Mouse (Mus musculus): Measurements from ENCODE around the gene B4galt1.

- no peak for TF ChIP-seq CTCF (IDR thresholded peaks at IDR 0.05; ENCODE audit: low read depth)
- TF ChIP-seq EP300 (IDR thresholded peaks at IDR 0.05; ENCODE audit: low read depth): no peak
These were observed 77.4 kb downstream of the B4galt1 start for GRCm38 (mm10) chr4:40776416-40776815.
